Mouse (Mus musculus) thymus, postnatal 25 days (tissue): ENCODE measurements around the gene Lrfn4.

Experiments used
- DNase-seq: peaks from one replicate; pipeline ENCODE4 v3.0.0; 2022

The Lrfn4 gene

GRCm38 (mm10) chr19:4567665-4568064 is 47.8 kb downstream of the Lrfn4 start:
- no peak for DNase-seq

GRCm38 (mm10) chr19:4566880-4567279 is 48.6 kb downstream of the Lrfn4 start:
- DNase-seq: no peak

- DNase-seq: no peak
Observed at GRCm38 (mm10) chr19:4565678-4566077, 49.8 kb downstream of the Lrfn4 start.
